Mouse (Mus musculus): ENCODE measurements around the gene Fam155a.

DNA sequence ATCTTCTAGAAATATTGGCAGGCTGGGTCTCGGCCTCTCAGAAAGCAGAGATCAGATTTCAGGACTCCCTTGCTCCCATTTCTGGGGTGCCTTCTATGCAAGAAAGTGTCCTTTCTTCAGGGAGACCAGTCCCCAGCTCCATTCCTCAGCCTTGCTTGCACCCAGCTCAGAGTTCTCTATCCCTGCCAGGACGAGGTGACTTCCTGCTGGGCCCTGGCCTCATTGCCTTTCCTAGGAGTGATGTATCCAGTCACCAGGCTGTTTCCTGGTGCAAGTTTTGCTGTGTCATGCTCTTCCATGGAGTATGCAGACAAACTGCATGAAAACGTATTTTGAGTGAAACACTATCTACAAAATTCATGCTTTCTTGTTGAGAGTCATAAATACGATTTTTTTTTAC lies 342.1 kb downstream of the Fam155a start:
- no peak for TF ChIP-seq CTCF (IDR thresholded peaks at IDR 0.05; ENCODE audit: insufficient read depth, low read depth, low read length)
- no peak for TF ChIP-seq POLR2A (IDR thresholded peaks at IDR 0.05; ENCODE audit: insufficient read depth, low read depth, low read length)
